Mouse (Mus musculus): ENCODE measurements around the gene Gpbp1l1. TPM values are rescaled to one million over a fixed set of nuclear protein-coding genes. Genes with fewer than 3 reads are reported as not detected.
A peak's percentile ranks its signal among the peaks of the same experiment; 100 is the strongest.

The Gpbp1l1 gene
- total RNA-seq (2017): 102 to 158 TPM (median 148 TPM) in 3 replicates

DNA sequence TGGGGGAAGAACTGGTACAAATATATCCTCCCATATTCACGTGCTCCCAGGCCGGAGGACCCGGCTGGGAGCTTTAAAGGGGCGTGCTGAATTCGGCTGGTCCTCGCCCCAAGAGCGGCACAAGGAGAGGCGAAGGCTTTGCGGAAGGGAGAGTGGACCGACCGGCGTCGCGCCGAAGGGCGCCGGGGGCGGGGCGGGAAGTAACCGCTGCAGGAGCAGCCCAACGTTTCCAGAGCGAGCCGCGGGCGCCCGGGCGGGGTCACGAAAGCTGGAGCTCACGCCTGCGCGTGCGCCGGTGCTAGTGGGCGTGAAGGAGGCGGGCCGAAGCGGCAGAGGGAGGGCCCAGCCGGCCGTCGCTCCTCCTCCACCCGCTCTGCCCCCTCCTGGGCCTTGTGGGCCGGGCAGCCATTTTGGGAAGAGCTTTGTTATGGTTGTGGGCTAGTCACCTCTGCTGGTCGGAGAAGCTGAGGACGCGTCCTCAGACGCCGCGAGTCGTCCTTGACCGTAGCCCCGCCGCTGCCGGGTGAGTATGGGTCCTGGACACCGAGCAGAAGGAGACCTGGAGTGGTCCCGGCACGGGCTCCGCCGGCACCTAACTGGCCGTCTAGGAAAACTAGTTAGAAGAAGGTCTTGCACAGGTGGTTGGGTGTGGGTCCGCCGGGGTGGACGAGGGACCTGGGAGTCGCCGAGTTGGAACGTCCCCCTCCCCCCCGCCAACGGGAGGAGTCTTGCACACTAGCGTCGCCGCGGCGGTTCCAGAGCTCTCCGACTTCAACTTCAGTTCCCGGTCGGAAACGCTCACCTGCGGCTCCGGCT, at the start of gene Gpbp1l1:
TSS of gene Gpbp1l1 (plus strand) at position 353 of the 816 bp plus-strand sequence.
- peak; percentile 86 for ATAC-seq (replicated peaks; ENCODE audit: insufficient number of reproducible peaks, low FRiP score, low TSS enrichment, poor library complexity, severe bottlenecking)

DNA sequence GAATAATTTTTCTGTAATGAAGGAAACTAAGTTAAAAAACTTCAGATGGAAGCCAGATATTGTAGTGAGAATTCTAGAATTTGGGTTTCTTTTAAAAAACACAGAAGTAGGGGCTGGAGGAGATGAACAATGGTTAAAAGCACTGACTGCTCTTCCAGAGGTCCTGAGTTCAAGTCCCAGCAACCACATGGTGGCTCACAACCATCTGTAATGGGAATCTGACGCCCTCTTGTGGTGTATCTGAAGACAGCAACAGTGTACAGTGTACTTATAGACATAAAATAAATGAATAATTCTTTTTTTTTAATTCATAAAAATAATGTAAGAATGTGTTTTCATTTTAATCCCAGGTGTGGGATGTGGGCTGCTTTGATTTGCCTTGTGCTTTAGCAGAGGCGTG, 26.3 kb upstream of the Gpbp1l1 start:
- no peak for ATAC-seq (replicated peaks; ENCODE audit: insufficient number of reproducible peaks, low FRiP score, low TSS enrichment, poor library complexity, severe bottlenecking)

DNA sequence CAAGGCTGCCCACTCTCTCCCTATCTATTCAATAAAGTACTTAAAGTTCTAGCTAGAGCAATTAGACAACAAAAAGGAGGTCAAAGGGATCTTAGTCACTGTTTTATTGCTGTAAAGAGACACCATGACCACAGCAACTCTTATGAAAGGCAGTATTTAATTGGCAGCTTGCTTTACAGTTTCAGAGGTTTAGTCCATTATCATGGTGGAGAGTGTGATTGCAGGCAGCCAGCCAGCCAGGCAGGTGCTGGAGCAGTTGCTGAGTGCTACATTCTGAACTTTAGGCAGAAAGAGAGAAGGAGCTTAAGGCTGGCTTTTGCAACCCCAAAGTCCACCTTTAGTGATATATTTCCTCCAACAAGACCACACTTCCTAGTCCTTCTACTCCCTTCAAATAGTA, 21.1 kb upstream of the Gpbp1l1 start:
- no peak for ATAC-seq (replicated peaks; ENCODE audit: insufficient number of reproducible peaks, low FRiP score, low TSS enrichment, poor library complexity, severe bottlenecking)

DNA sequence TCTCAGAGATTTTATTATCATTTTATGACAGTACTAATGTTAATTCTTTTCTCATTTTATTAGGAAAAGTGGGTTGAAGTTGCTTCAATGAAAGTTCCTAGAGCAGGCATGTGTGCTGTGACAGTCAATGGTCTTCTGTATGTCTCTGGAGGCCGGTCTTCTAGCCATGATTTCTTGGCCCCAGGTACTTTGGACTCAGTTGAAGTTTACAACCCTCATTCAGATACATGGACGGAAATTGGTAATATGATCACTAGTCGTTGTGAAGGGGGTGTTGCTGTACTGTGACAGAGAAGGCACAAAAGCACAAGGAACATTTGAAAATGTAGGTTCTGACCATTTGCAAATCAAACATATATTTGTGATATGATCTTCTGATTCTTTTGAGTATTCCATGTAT, 19.7 kb upstream of the Gpbp1l1 start:
- ATAC-seq (replicated peaks; ENCODE audit: insufficient number of reproducible peaks, low FRiP score, low TSS enrichment, poor library complexity, severe bottlenecking): no peak

DNA sequence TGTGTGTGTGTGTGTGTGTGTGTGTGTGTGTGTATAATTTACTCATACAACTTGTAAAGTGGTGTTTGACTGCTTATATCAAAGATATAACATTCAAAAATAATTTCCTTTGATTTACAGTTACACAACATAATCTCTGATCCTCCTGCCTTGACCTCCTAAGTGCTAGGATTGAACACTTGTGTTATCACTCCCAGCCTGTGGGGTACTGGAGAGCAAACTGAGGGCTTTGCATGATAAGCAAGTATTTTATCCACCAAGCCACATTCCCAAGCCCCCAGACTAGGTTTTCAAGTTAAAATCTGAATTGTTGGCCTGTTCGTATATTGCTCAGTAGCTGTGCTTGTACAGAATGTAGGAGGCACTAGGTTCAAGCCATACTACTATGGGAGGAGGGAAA, 7.0 kb upstream of the Gpbp1l1 start:
- no peak for ATAC-seq (replicated peaks; ENCODE audit: insufficient number of reproducible peaks, low FRiP score, low TSS enrichment, poor library complexity, severe bottlenecking)

DNA sequence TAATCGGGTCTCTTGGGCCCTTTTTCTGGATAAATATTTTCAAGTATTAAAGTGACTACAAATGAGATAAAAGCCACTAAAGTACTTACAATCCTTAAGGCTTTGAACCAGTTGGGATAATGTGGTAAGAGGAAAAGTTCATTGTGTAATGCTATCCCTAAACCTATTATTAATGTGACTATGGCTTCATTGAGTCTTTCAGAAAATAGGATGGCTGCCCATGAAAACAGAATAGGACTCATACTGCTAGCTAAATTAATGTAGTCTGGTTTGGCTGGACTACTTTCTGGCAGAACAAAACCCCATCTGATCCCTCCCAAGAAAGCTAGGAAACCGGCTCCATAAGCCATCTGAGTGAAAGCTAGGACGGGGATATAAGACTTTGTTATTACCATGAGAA, 4.4 kb upstream of the Gpbp1l1 start:
- ATAC-seq (replicated peaks; ENCODE audit: insufficient number of reproducible peaks, low FRiP score, low TSS enrichment, poor library complexity, severe bottlenecking): no peak

DNA sequence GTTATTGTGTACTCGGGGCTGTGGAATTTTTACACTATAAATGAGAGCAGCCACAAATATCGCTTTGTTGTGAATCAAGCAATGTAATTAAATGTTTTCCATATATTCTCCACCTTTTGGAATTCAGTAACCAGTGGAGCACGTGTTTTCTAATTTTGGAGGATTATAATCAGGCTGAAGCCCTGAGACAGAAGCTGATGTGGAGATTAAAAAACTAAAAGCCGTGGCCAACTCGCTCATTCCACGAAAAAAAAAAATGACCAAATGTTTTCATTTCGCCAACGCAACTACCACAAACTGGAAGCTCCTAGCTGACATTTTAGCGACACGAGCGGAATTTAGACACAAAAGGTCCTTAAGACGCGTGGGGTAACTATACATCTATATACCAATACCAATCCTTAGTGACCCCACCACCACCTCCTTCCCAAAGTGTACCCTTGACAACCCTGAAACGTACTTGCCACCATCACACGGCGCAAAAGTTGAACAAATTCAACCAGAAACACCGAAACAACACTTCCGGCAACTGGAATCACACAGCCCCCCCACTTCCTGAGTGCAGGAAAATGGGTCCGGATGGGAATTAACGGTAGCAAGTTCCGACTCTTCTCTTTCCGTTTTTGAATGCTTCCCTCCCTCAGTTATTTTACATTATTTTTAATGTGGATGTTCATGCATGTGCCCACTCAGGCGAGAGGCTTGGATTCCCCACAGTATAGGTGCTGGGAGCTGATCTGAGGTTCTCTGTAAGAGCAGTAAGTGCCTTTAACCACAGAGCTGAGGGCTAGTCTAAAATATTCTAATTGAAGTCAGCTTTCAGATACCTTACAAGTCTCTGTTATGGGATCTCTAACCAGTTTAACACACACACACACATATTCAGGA, 1.8 kb upstream of the Gpbp1l1 start, which contains the start of gene Tmem69:
TSS of gene Tmem69 (minus strand) at position 524 of the 888 bp plus-strand sequence.
- peak; percentile 19 for ATAC-seq (replicated peaks; ENCODE audit: insufficient number of reproducible peaks, low FRiP score, low TSS enrichment, poor library complexity, severe bottlenecking)

DNA sequence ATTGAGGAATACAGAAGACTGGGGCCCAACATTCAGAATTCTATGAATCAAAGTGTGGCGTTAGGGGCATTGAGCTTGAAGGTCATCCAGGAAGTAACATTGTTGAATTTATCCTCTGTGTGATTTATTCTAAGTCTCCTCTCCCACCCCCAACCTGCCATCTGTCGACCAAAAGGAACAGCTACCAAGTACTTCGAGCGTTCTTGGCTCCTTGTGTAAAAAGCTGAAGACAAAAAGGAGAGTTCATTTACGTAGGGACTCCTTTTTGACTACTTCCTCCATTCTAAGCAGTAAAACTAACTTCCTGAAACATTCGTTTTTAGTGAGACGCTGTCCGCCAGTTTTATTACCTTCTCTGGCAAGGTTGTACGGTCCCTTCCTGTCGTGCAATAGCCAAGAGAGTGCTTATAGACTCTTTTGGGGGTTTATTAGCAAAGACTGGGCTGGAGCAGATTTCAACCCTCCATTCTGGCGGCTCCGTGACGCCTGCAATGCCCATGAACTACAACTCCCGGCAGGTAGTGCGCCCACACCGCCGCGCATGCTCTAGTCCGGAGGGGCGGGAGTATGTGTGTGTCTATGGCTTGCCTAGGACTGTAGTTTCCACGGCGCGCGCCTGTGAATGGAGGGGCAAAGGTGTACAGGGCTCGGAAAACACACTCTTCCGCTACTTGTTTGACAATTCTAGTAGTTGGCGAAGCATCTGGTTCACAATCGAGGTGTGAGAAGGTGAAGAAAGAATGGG, 725 bp upstream of the Gpbp1l1 start:
- ATAC-seq (replicated peaks; ENCODE audit: insufficient number of reproducible peaks, low FRiP score, low TSS enrichment, poor library complexity, severe bottlenecking): peak; percentile 91

DNA sequence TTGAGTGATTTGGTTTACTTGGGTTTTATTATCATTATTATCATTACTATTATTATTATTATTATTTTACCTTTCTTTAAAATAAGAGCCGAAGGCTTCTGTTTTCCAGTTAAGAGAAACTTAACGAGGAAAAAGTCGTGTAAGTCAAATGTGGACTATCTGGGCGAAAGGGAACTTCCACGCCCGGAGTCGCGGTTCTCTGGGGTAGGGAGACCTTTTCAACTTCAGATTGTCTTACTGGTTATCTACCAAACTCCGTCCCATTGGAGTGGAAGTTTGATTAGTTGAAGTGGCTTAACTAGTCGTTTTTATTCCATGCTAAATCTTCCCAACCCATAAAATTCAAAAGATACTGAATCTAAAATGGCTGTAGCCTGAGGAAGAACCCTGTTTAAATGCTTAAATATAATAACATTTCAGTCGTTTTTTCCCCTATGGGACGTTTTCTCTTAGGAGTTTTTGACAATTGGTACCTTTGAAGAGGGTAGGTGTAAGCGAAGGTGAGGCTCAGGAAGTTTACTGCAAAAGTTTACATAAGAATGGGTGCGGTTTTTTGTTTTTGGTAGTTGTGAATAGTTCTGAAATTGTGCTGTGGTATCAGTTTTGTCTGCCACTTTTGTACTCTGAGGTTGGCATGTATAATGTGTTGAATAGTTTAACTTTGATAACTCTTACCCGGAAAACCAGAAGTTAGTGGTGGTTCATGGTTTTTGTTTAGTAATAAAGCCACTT, 859 bp downstream of the Gpbp1l1 start:
- ATAC-seq (replicated peaks; ENCODE audit: insufficient number of reproducible peaks, low FRiP score, low TSS enrichment, poor library complexity, severe bottlenecking): no peak

DNA sequence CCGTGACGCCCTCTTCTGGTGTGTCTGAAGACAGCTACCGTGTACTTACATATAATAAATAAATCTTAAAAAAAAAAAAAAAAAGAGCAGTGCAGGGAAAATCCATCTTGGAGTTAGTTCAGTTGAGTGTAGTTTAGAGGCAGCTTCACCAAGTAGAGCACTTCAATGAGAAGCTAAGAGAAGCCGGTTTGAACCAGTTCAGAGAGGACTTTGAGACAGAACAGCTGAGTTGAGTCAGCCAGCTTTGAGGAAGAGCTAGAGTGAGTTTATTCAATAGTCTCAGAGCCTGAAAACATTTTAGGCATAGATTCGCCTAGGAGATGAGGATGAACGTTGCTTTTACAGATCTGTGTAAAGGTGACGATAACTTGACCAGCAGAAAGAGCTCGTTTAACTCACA, 38.3 kb downstream of the Gpbp1l1 start:
- no peak for ATAC-seq (replicated peaks; ENCODE audit: insufficient number of reproducible peaks, low FRiP score, low TSS enrichment, poor library complexity, severe bottlenecking)

DNA sequence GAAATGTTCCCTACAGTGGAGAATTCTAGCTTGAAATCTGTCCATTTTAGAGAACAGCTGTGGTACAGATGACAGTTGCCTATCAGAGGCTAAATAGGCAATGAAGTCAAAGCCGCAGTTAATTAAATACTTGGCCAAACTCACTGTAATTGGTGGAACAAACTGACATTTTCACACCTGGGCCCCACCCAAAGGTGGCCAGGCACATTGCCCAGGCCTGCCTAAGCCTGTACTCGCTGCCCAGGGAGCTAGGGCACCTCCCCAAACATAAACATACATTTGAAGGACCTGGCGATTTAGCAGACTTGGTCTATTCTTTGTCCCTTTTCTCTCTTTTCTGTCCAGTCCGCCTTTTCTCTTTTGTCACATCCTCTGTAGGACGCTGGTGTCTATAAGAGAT, 38.9 kb downstream of the Gpbp1l1 start, which contains the start of gene Ccdc17:
TSS of gene Ccdc17 (plus strand) at position 276 of the 400 bp plus-strand sequence.
- no peak for ATAC-seq (replicated peaks; ENCODE audit: insufficient number of reproducible peaks, low FRiP score, low TSS enrichment, poor library complexity, severe bottlenecking)

DNA sequence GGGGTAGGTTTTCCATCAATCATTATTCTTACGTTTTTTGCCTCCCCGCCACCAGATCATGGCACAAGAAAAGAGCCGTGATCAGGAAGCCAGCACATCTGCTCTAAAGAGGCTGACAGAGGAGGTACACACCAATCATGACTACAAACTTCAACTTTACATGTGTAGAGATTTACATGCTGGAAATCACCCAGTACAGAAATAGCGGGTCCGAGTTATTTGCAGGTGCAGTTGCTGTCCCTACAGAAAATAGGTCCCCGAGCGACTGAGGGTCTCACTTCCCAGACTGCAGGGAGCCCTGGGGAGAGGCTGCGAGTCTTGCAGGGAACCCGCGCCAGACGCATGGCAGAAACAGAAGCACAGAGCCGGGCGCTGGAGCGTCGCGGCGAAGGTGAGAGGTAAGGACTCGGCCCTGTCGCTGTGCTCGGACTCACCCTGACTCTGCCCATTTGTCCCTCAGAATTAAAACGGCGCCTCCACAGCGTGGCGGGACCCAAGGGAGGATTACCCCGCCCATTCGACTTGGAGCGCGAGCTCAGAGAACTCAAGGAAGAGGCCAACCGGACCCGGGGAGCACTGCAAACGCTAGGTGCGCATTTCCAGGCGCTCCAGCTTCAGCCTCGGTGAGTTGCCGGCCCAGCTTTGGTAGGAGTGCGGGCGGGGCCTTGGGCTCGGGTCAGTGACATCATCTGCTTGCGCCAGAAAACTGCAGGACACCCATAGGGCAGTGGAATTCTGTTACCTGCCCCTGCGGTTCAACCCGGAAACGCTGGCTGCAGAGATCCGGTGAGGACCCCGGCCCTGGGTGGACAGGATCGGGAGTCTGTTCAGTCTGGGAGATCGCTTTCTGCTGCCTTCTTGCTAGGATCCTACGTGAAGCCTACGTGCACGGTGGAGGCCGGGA, 39.8 kb downstream of the Gpbp1l1 start:
- ATAC-seq (replicated peaks; ENCODE audit: insufficient number of reproducible peaks, low FRiP score, low TSS enrichment, poor library complexity, severe bottlenecking): peak; percentile 91

DNA sequence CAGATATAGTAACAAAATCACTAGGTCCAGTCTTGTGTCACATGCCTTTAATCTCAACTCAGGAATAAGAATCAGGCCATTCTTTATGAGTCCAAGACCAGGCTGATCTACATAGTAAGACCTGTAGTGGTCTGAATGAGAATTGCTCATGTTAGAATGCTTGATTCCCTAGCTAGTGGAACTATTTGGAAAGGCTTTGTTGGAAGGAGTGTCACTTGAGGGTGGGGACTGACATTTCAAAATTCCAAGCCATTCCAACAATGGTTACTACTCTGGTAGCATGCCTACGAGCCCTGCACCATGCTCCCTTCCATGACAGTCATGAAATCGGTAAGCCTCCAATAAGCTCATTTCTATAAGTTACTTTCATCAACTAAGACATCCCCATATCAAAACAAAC, 55.2 kb downstream of the Gpbp1l1 start:
- no peak for ATAC-seq (replicated peaks; ENCODE audit: insufficient number of reproducible peaks, low FRiP score, low TSS enrichment, poor library complexity, severe bottlenecking)

DNA sequence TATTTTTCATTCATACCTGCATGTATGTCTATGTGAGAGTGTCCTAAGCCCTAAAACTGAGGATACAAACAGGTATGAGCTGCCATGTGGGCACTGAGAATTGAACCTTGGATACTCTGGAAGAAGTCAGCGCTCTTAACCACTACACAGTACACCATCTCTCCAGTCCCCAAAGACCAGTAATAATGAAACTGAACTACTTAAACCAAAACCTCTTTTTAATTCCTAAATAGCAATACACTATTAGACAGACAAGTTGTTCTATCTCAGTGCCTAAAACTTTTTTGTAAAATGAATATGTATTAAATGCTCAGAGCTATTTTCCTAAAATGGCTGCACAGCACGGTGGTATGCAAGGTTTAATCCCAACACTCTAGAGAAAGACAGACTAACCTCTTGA, 57.8 kb downstream of the Gpbp1l1 start:
- no peak for ATAC-seq (replicated peaks; ENCODE audit: insufficient number of reproducible peaks, low FRiP score, low TSS enrichment, poor library complexity, severe bottlenecking)

DNA sequence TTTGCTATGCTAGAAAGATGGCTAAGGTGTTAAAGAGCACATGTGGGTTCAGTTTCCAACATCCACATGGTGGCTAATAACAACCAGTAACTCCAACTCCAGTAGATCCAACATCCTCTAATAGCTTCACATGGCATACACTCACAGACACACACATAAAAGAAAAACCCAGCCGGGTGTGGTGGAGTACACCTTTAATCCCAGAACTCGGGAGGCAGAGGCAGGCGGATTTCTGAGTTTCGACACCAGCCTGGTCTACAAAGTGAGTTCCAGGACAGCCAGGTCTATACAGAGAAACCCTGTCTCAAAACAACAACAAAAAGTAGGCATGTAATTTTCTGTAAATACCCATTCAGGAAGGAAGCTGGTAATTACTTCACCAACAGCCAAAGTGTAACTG, 67.4 kb downstream of the Gpbp1l1 start:
- ATAC-seq (replicated peaks; ENCODE audit: insufficient number of reproducible peaks, low FRiP score, low TSS enrichment, poor library complexity, severe bottlenecking): no peak

DNA sequence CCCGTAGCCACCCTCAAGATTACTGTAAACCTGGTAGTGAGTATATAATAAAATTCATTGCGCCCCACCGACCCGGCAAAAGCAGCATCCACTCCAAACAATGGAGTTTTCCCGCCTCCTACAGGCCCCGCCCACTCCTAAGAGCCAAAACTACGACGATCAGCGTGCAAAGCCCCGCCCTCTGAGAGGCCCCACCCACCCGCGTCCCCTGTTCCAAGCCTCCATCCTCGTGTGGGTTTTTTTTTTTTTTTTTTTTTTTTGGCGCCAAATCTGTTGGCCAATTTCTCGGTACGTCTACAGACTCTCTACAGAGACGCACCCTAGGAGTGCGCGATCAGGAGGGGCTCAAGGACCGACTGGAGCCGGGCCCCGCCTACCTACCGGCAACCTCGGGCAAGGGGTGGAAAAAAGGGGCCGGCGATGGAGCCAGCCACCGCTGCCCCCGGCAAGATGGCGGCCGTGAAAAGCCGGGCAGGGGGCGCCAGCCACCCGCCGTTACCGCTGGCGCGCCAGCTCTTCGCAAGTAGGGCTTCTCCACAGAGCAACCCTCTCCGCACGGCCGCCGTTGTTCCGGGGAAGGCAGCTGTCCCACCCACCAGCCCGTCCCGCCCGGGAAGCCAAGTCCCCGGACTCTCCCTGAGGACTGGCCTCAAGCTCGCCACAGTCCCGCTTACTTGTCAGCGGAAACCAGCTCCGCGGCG, 69.3 kb downstream of the Gpbp1l1 start:
- ATAC-seq (replicated peaks; ENCODE audit: insufficient number of reproducible peaks, low FRiP score, low TSS enrichment, poor library complexity, severe bottlenecking): peak; percentile 57

DNA sequence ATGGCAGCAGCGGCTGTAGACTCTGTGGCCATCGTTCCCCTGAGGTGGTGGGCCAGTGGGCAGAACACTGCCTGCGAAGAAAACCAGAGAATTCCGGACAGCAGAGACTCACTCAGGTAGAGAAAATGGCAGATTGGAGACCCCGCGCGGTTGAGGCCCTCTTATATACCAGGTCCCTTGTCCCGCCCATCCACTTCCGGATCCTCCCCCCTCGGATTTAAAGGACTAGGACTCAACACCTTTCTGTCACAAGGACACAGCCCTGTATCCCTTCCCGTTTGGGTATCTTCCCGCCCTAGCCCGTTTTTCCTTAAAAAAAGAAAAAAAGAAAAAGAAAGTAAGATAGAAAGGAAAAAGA, 69.9 kb downstream of the Gpbp1l1 start:
- peak; percentile 88 for ATAC-seq (replicated peaks; ENCODE audit: insufficient number of reproducible peaks, low FRiP score, low TSS enrichment, poor library complexity, severe bottlenecking)

Measured in monocyte, adult 5-6 weeks (primary cell).